Mouse (Mus musculus) cerebellum, adult 2 months (tissue): ENCODE measurements at regions not wholly inside any gene's neighbourhood (a gene's known extent, or its start where the extent isn't known, plus 50 kb on each side); places are given as distances from the start of the nearest gene placed in this dataset.
"Not testable (repeated sequence)": the region's sequence is repeated elsewhere in the genome, so short reads cannot be mapped to it uniquely, and the experiment has no call there.

Source experiments
- DNase-seq, 2 experiments: peaks; one replicate each; pipeline ENCODE4 v3.0.0; 2021
- H3K27ac ChIP-seq: fragments of 200-500 bp; 2 replicates; pipeline ENCODE4 v1.5.1; 2012; ENCODE audit warnings: low read length, control low read depth, inconsistent platforms; ENCODE audit not compliant: insufficient read depth
- H3K27me3 ChIP-seq: fragments of 200-500 bp; 2 replicates; pipeline ENCODE4 v1.6.1; 2012; ENCODE audit warnings: inconsistent platforms, mild to moderate bottlenecking, low read length, moderate library complexity; ENCODE audit not compliant: control insufficient read depth, insufficient read depth
- H3K4me1 ChIP-seq: fragments of 200-500 bp; 2 replicates; pipeline ENCODE4 v1.6.1; 2011; ENCODE audit warnings: low read length; ENCODE audit not compliant: control insufficient read depth, insufficient read depth
- H3K4me3 ChIP-seq: fragments of 200-500 bp; replicated peaks from 2 replicates; pipeline ENCODE3; 2011; ENCODE audit warnings: mild to moderate bottlenecking, low read depth, low read length, control low read depth; ENCODE audit not compliant: insufficient read depth
- CTCF ChIP-seq: fragments of 200-500 bp; IDR thresholded peaks from 2 replicates; pipeline ENCODE4 v1.5.1; 2011; ENCODE audit warnings: low read depth, mild to moderate bottlenecking, control low read depth, low read length, moderate library complexity, borderline replicate concordance; ENCODE audit not compliant: insufficient read depth
- POLR2A ChIP-seq: fragments of 200-500 bp; IDR thresholded peaks from 2 replicates; pipeline ENCODE4 v1.6.1; 2011; ENCODE audit warnings: low read length, control low read depth, borderline replicate concordance; ENCODE audit not compliant: insufficient read depth
- WGBS: fragments of 180-500 bp; shearing (Covaris S2); methylation state at CpG from one replicate; pipeline ENCODE4 v1.1.7; 2018; 5-methylcytosine and 5-hydroxymethylcytosine counted together

- H3K27ac ChIP-seq: no peak overlapping the region
- H3K4me1 ChIP-seq: no peaks in the 10 kb centered on the region
- 42% methylated on average over 6 of the region's 6 CpGs for WGBS
- TF ChIP-seq POLR2A (no peak), CTCF (no peak)
- DNase-seq: no peak
- no peak overlapping the region for H3K4me3 ChIP-seq
- no peaks in the 10 kb centered on the region for H3K27me3 ChIP-seq
These were observed 713.0 kb downstream of the Rapgef2 start for GRCm38 (mm10) chr3:78573299-78573698.

DNA sequence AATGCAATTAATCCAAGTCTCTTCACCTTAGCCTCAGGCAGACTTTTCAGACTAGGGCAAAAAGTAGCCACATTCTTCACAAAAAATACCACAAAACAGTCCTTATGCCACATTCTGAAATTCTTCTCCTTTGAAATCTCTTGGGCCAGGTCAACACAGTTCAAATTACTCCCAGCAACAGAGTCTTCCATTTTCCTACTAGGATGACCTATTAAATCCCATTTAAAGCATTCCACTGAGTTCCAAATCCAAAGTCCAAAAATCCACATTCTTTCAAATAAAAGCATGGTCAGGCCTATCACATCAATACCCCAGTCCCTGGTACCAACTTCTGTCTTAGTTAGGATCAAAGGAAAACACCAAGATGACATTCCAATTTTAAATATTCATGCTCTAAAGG lies 721.4 kb downstream of the Rapgef2 start:
- not testable (repeated sequence) for H3K4me3 ChIP-seq, H3K27me3 ChIP-seq, H3K27ac ChIP-seq, H3K4me1 ChIP-seq, DNase-seq
